Mouse (Mus musculus): ENCODE measurements around the gene Zbed5. TPM values are rescaled to one million over a fixed set of nuclear protein-coding genes. Genes with fewer than 3 reads are reported as not detected.
A peak's percentile ranks its signal among the peaks of the same experiment; 100 is the strongest.
"Not testable (repeated sequence)": the region's sequence is repeated elsewhere in the genome, so short reads cannot be mapped to it uniquely, and the experiment has no call there.

Gene Zbed5
- polyA plus RNA-seq, 1 experiment from 2014 or later, result 5.4 TPM

GRCm38 (mm10) chr5:129942073-129942939, 46.8 kb downstream of the Zbed5 start:
- H3K4me1 ChIP-seq; H3K9me3 ChIP-seq; H3K27me3 ChIP-seq (ENCODE audit: insufficient read depth, poor library complexity, severe bottlenecking): not testable (repeated sequence)
- under 1% methylated on average over 53 of the region's 82 CpGs for WGBS
- peak; percentile 79 for DNase-seq (ENCODE audit: low spot score)
- Histone ChIP-seq H3K36me3 (peaks cover 10% of the 10 kb centered on the region; the same call in 1 of the 2 replicates), H3K4me3 (peak overlapping the region; percentile 93), H3K27ac (peak overlapping the region; percentile 93)

- peaks cover 10% of the 10 kb centered on the region; the same call in 1 of the 2 replicates for H3K36me3 ChIP-seq
- no peaks in the 10 kb centered on the region for H3K27me3 ChIP-seq (ENCODE audit: insufficient read depth, poor library complexity, severe bottlenecking)
- H3K4me3 ChIP-seq, result peak overlapping the region; percentile 93; the same call in 1 of the 2 replicates
- H3K27ac ChIP-seq, result no peak overlapping the region
- no peaks in the 10 kb centered on the region; the same call in none of the 2 replicates for H3K4me1 ChIP-seq
- no peaks in the 10 kb centered on the region for H3K9me3 ChIP-seq
- 57% methylated on average over 1 of the region's 1 CpGs for WGBS
- no peak for DNase-seq (ENCODE audit: low spot score)
Measured at GRCm38 (mm10) chr5:129943402-129943801, 47.9 kb downstream of the Zbed5 start.

GRCm38 (mm10) chr5:129947528-129948033, 52.1 kb downstream of the Zbed5 start:
- peaks cover 10% of the 10 kb centered on the region; the same call in 1 of the 2 replicates for H3K36me3 ChIP-seq
- DNase-seq (ENCODE audit: low spot score), result no peak
- no peaks in the 10 kb centered on the region for H3K27me3 ChIP-seq (ENCODE audit: insufficient read depth, poor library complexity, severe bottlenecking)
- H3K27ac ChIP-seq, result no peak overlapping the region
- H3K9me3 ChIP-seq, result no peaks in the 10 kb centered on the region
- no peak overlapping the region for H3K4me3 ChIP-seq
- 79% methylated on average over 2 of the region's 2 CpGs for WGBS
- H3K4me1 ChIP-seq, result no peaks in the 10 kb centered on the region

DNA sequence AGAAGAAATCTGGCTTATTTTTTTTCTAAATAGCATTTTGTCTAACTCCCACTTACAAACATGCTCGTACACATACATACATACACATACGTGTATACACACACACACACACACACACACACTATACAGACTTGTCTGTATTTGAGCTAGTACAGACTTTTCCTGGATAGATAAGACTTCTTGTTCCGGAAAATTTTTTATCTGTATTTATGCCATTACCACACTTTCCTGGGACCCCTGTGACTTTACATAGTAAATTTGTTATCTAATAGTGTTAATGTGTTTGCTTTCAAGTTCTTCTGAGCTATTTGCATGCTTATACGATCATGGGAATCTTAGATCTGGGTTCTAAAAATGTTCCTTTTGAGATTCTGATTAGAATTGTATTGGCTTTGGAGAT, 56.6 kb downstream of the Zbed5 start:
- no peak for DNase-seq (ENCODE audit: low spot score)
- 73% methylated on average over 4 of the region's 4 CpGs for WGBS
- H3K4me3 ChIP-seq, result no peak overlapping the region
- H3K4me1 ChIP-seq, result peaks cover 11% of the 10 kb centered on the region
- H3K9me3 ChIP-seq, result no peaks in the 10 kb centered on the region
- H3K27me3 ChIP-seq (ENCODE audit: insufficient read depth, poor library complexity, severe bottlenecking), result no peaks in the 10 kb centered on the region
- no peak overlapping the region for H3K27ac ChIP-seq
- no peaks in the 10 kb centered on the region for H3K36me3 ChIP-seq

Other genes starting within 250 kb of the Zbed5 start
- 5.0 and 5.2 TPM in 2 replicates for gene Zfp11, start 225.6 kb upstream of the Zbed5 start, polyA plus RNA-seq (2016; fragmentation: Nextera tagmentation; extraction: Ambion mirVana)
- not detected in 2 replicates for gene Sept14, start 187.2 kb upstream of the Zbed5 start, polyA plus RNA-seq (2016; fragmentation: Nextera tagmentation; extraction: Ambion mirVana)
- gene Mrps17, start 180.2 kb upstream of the Zbed5 start, polyA plus RNA-seq (2016; fragmentation: Nextera tagmentation; extraction: Ambion mirVana), result 162 and 176 TPM in 2 replicates
- 140 and 220 TPM in 2 replicates for gene Nipsnap2, start 170.7 kb upstream of the Zbed5 start, polyA plus RNA-seq (2016; fragmentation: Nextera tagmentation; extraction: Ambion mirVana)
- gene Psph, start 108.3 kb upstream of the Zbed5 start, polyA plus RNA-seq (2016; fragmentation: Nextera tagmentation; extraction: Ambion mirVana), result 36.3 and 55.4 TPM in 2 replicates
- 38.9 and 47.7 TPM in 2 replicates for gene Sumf2, start 48.7 kb upstream of the Zbed5 start, polyA plus RNA-seq (2016; fragmentation: Nextera tagmentation; extraction: Ambion mirVana)
- gene Chchd2, start 8.3 kb upstream of the Zbed5 start, polyA plus RNA-seq (2016; fragmentation: Nextera tagmentation; extraction: Ambion mirVana), result 962 and 1,044 TPM in 2 replicates
- 0.48 and 0.53 TPM in 2 replicates for gene Phkg1, start 2.8 kb downstream of the Zbed5 start, polyA plus RNA-seq (2016; fragmentation: Nextera tagmentation; extraction: Ambion mirVana)
- gene Nupr1l, start 12.8 kb downstream of the Zbed5 start, polyA plus RNA-seq (2016; fragmentation: Nextera tagmentation; extraction: Ambion mirVana), result 1.8 and 2.4 TPM in 2 replicates
- gene Vkorc1l1, start 46.2 kb downstream of the Zbed5 start, polyA plus RNA-seq (2016; fragmentation: Nextera tagmentation; extraction: Ambion mirVana), result 18.3 and 25.8 TPM in 2 replicates
- 47.3 and 56.8 TPM in 2 replicates for gene Gusb, start 107.3 kb downstream of the Zbed5 start, polyA plus RNA-seq (2016; fragmentation: Nextera tagmentation; extraction: Ambion mirVana)
- 25.1 and 35.9 TPM in 2 replicates for gene Asl, start 133.5 kb downstream of the Zbed5 start, polyA plus RNA-seq (2016; fragmentation: Nextera tagmentation; extraction: Ambion mirVana)
- gene Crcp, start 133.6 kb downstream of the Zbed5 start, polyA plus RNA-seq (2016; fragmentation: Nextera tagmentation; extraction: Ambion mirVana), result 33.1 and 39.9 TPM in 2 replicates
- 27.2 and 44.6 TPM in 2 replicates for gene Tpst1, start 177.6 kb downstream of the Zbed5 start, polyA plus RNA-seq (2016; fragmentation: Nextera tagmentation; extraction: Ambion mirVana)
- 4.4 and 4.8 TPM in 2 replicates for gene Kctd7, start 249.1 kb downstream of the Zbed5 start, polyA plus RNA-seq (2016; fragmentation: Nextera tagmentation; extraction: Ambion mirVana)

All from heart, embryonic 10.5 days (tissue).